Mouse (Mus musculus): ENCODE results near the gene Nmd3. TPM values are rescaled to one million over a fixed set of nuclear protein-coding genes. Genes with fewer than 3 reads are reported as not detected.
A peak's percentile ranks its signal among the peaks of the same experiment; 100 is the strongest.

Gene Nmd3
- 89.5 and 96.4 TPM in 2 replicates for polyA plus RNA-seq (2015; fragmentation: Nextera tagmentation; extraction: Ambion mirVana)

DNA sequence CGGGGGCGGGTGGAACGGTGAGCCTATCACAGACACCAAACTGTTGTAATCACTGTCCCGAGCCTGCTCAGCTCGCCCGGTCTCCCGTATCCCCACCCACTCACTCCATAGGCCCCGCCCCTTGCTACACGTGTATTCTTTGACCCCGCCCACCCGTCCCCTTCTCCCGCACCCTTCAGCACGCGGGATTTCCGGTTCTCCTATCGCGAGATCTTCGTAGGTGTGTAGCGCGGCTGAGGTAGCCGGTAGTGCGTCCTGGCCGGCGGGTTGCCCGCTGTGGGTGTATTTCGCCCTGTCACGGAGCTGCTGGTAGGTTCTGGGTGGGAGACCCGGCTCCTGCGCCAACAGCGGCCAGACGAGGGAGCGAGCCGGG lies at the start of gene Nmd3:
Gene Nmd3 (plus strand): TSS at position 172 of the 373 bp plus-strand sequence.
- no peaks in the 10 kb centered on the region for H3K36me3 ChIP-seq
- no peaks in the 10 kb centered on the region for H3K27me3 ChIP-seq
- H3K27ac ChIP-seq (replicated peaks) = peak within 1 kb of the TSS; percentile 90
- peak within 1 kb of the TSS; percentile 70 for H3K4me2 ChIP-seq
- peak within 1 kb of the TSS; percentile 92 for H3K9ac ChIP-seq
- 0% methylated on average over 33 of the region's 33 CpGs for WGBS
- peak within 1 kb of the TSS; percentile 93 for H3K4me3 ChIP-seq
- H3K9me3 ChIP-seq = no peaks in the 10 kb centered on the region
- H3K4me1 ChIP-seq (replicated peaks) = peaks cover 24% of the 10 kb centered on the region
- peak; percentile 98 for ATAC-seq (ENCODE audit: low FRiP score, low read depth)

DNA sequence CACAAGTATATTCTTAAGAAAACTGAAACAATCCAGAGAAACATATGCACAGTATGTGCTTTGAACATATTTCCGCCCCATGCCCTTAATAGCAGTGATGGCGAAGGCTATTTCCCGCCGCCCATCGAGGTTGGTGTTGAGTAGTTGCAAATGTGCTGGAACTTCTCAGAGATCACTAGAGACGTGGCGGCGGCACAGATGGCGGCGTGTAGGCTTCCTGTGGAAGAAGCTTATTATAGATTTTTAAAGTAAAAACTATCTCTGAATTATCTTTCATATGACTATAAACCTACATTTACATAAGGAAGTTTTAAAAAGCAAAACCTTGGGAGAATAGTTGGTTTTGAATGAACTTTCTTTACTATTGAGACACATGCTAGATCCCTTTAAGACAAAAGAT lies 48.4 kb upstream of the Nmd3 start:
- Histone ChIP-seq H3K27me3 (no peaks in the 10 kb centered on the region), H3K9ac (no peak overlapping the region), H3K4me2 (no peak overlapping the region), H3K9me3 (no peaks in the 10 kb centered on the region), H3K27ac (replicated peaks) (no peak overlapping the region), H3K4me1 (replicated peaks) (no peaks in the 10 kb centered on the region), H3K4me3 (no peak overlapping the region), H3K36me3 (no peaks in the 10 kb centered on the region)
- WGBS = 97% methylated on average over 10 of the region's 10 CpGs
- no peak for ATAC-seq (ENCODE audit: low FRiP score, low read depth)

DNA sequence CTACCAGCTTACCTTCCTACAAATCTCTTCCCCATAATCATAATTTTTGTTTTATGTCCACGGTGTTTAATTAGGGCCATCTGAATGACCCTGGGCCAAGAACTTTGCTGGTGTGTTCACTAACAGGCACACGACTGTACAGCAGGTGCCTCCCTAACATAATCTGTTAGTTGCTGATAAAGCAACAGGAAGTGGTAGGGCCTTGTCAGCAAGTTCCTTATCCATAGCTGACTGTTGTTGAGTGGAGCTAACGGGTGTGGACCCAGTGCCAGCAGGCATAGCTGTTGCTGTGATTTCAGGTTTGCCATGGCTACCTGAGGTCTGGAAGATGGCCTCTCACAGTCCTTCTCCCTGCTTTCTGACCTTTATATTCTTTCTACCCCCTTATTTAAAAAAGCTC lies 47.6 kb upstream of the Nmd3 start:
- no peak overlapping the region for H3K4me3 ChIP-seq
- WGBS = 91% methylated on average over 3 of the region's 3 CpGs

DNA sequence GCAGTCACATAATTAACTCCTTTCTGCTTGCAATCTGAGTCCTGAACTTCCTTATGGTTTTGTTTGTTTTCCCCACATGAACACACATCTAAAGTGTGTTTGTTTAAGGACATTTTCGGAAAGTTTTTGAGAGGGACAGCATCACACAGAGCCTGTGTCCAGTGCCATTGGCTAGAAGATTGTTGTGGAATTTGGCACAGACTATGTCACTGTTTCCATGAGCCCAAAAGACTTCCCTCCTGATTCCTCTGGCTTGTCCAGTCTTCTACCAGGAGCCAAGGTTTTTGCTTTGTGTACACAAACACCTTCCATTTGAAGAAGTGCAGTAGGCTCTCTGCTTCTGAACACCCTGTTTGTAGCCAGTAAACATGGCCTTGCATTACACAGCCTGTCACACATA lies 32.0 kb upstream of the Nmd3 start:
- no peaks in the 10 kb centered on the region for H3K36me3 ChIP-seq
- no peak overlapping the region for H3K4me2 ChIP-seq
- H3K9ac ChIP-seq = no peak overlapping the region
- no peak for ATAC-seq (ENCODE audit: low FRiP score, low read depth)
- 75% methylated on average over 1 of the region's 1 CpGs for WGBS
- no peaks in the 10 kb centered on the region for H3K27me3 ChIP-seq
- H3K4me1 ChIP-seq (replicated peaks) = no peaks in the 10 kb centered on the region
- H3K4me3 ChIP-seq = no peak overlapping the region
- no peak overlapping the region for H3K27ac ChIP-seq (replicated peaks)
- no peaks in the 10 kb centered on the region for H3K9me3 ChIP-seq

More for the DNA sequence above, 47.6 kb upstream of the Nmd3 start:
- ATAC-seq (ENCODE audit: low FRiP score, low read depth) = no peak
- Histone ChIP-seq H3K36me3 (no peaks in the 10 kb centered on the region), H3K4me2 (no peak overlapping the region), H3K9me3 (no peaks in the 10 kb centered on the region), H3K27ac (replicated peaks) (no peak overlapping the region), H3K27me3 (no peaks in the 10 kb centered on the region), H3K4me1 (replicated peaks) (no peaks in the 10 kb centered on the region), H3K9ac (no peak overlapping the region)

DNA sequence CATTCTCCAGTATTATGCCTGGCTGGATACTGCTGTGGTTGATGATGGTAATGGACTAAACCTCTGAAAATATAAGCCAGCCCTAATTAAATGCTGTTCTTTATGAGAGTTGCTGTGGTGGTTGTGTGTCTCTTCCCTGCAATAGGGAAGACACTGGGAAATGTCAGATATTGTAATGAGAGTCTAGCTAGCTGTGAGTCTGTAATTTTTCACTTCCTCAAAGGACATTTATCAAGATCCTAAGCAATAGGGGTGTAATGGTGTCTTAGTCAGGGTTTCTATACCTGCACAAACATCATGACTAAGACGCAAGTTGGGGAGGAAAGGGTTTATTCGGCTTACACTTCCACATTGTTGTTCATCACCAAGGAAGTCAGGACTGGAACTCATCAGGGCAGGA lies 30.8 kb upstream of the Nmd3 start:
- H3K4me2 ChIP-seq = no peak overlapping the region
- no peaks in the 10 kb centered on the region for H3K4me1 ChIP-seq (replicated peaks)
- H3K9ac ChIP-seq = no peak overlapping the region
- no peaks in the 10 kb centered on the region for H3K36me3 ChIP-seq
- no peak overlapping the region for H3K27ac ChIP-seq (replicated peaks)
- WGBS = 94% methylated on average over 2 of the region's 2 CpGs
- no peaks in the 10 kb centered on the region for H3K9me3 ChIP-seq
- no peak overlapping the region for H3K4me3 ChIP-seq
- no peaks in the 10 kb centered on the region for H3K27me3 ChIP-seq
- no peak for ATAC-seq (ENCODE audit: low FRiP score, low read depth)

DNA sequence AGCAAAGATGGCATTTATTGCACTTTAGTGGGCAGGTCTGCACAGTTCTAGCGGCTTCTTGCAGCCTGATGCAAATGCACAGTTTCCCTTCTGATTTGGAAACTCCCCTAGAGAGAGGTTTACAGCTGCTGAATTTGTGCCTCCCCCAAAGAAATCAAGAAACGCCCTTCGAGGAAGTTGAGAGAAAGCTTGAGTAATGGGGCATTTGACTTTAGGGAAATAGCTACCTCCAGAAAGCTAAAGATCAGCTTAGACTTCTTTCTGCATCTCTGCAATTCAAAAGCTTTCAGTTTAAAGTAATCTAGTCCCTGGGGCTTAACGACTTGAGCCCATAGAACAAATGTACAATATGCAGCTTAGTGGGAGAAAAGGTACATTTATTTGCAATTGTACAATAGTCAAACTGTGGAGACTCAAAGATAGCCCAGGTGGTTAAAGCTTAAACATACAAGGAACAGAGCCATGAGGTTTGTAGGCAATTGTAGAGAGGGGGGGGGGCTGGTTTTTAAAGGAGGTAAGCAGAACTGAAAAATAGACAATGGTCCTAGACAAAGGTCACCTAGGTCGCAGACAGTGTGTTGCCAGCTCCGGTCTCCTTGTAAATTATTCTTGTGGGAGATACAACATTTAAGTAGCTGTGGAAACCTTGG lies 21.8 kb upstream of the Nmd3 start:
- no peaks in the 10 kb centered on the region for H3K9me3 ChIP-seq
- H3K4me2 ChIP-seq = no peak overlapping the region
- no peak overlapping the region for H3K4me3 ChIP-seq
- no peaks in the 10 kb centered on the region for H3K27me3 ChIP-seq
- 66% methylated on average over 6 of the region's 6 CpGs for WGBS
- no peak overlapping the region for H3K9ac ChIP-seq
- H3K36me3 ChIP-seq = no peaks in the 10 kb centered on the region
- no peak for ATAC-seq (ENCODE audit: low FRiP score, low read depth)
- H3K27ac ChIP-seq (replicated peaks) = no peak overlapping the region
- H3K4me1 ChIP-seq (replicated peaks) = no peaks in the 10 kb centered on the region

DNA sequence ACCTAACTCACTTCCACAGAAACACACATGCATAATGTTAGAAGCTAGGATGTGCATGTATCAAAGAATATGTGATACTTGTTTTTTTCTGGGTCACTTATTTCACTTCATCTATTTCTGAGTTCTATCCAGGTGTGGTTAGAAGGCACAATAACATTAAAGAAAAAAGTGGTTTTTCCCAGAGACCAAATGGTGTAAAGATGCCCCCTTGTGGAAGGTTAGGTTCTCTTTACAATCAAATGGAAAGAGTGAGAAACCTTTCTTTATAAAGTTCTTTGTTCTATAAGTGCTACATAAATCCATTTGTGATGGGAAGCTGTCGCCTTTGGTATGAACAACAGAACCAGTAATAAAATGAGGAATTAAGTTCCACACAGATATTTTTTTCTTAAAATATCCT lies 19.9 kb upstream of the Nmd3 start:
- 57% methylated on average over 1 of the region's 1 CpGs for WGBS
- no peaks in the 10 kb centered on the region for H3K9me3 ChIP-seq
- H3K36me3 ChIP-seq = no peaks in the 10 kb centered on the region
- H3K4me1 ChIP-seq (replicated peaks) = no peaks in the 10 kb centered on the region
- no peak overlapping the region for H3K4me2 ChIP-seq
- no peak for ATAC-seq (ENCODE audit: low FRiP score, low read depth)
- no peaks in the 10 kb centered on the region for H3K27me3 ChIP-seq
- H3K4me3 ChIP-seq = no peak overlapping the region
- H3K27ac ChIP-seq (replicated peaks) = no peak overlapping the region
- no peak overlapping the region for H3K9ac ChIP-seq

DNA sequence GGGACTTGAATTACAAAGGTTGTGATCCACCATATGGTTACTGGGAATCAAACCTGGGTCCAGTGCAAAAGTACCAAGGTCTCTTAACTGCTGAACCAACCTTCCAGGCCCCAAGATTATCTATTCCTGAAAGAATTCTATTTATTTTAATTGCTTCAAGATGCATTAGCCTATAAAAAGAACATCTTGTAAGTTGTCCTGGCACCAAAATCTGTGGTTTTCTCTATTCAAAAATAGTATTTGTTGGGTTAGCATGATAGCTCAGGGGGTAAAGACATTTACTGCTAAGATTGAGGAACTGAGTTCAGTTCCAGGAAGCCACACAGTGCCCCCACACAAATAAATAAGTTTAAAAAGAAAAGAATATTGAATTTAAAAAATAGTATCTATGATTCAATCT lies 19.4 kb upstream of the Nmd3 start:
- no peak for ATAC-seq (ENCODE audit: low FRiP score, low read depth)
- no peak overlapping the region for H3K4me2 ChIP-seq
- H3K9ac ChIP-seq = no peak overlapping the region
- H3K4me1 ChIP-seq (replicated peaks) = no peaks in the 10 kb centered on the region
- H3K4me3 ChIP-seq = no peak overlapping the region
- H3K36me3 ChIP-seq = no peaks in the 10 kb centered on the region
- H3K9me3 ChIP-seq = no peaks in the 10 kb centered on the region
- H3K27ac ChIP-seq (replicated peaks) = no peak overlapping the region
- no peaks in the 10 kb centered on the region for H3K27me3 ChIP-seq

DNA sequence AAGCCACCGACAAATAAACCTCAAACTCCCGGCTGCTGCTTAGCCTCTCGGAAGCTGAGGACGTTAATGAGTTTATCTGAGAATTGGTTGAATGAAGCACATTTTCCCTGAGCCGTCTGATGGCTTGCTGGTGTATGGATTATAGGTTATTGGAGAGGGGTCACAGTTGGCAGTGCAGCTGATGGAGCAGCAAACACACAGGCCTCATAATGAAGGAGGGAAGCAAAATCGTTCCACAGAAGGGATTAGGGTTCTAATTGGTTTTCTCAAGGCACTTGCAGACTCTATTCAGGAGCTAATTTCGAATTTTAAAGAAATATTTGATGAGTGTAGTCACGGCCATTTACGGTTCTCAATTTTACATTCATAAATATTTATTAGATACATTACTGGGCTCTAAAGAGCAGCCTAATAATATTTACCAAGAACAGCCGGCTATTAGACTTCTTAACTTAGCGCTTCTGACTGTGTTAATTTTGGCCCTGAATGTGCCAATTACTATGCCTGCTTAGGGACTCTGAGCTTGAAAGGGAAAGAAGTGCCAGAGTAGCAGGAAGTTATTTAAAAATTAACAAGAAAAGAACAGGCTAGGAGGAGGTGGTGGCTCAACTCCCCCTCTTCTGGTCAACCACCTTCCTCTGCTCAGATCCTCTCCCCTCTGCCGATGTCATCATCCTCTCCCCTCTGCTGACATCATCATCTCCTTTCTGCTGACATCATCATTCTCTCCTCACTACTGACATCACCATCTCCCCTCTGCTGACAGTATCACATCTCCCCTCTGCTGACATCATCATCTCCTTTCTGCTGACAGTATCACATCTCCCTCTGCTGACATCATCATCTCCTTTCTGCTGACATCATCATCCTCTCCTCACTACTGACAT lies 12.5 kb upstream of the Nmd3 start:
- peaks cover 12% of the 10 kb centered on the region; the same call in 1 of the 2 replicates for H3K4me1 ChIP-seq (replicated peaks)
- no peak overlapping the region for H3K4me2 ChIP-seq
- no peak overlapping the region for H3K4me3 ChIP-seq
- peak; percentile 89 for ATAC-seq (ENCODE audit: low FRiP score, low read depth)
- H3K27ac ChIP-seq (replicated peaks) = peak overlapping the region; percentile 20; the same call in 1 of the 2 replicates
- H3K9me3 ChIP-seq = no peaks in the 10 kb centered on the region
- no peaks in the 10 kb centered on the region for H3K27me3 ChIP-seq
- no peaks in the 10 kb centered on the region for H3K36me3 ChIP-seq
- no peak overlapping the region for H3K9ac ChIP-seq
- WGBS = 21% methylated on average over 12 of the region's 12 CpGs

DNA sequence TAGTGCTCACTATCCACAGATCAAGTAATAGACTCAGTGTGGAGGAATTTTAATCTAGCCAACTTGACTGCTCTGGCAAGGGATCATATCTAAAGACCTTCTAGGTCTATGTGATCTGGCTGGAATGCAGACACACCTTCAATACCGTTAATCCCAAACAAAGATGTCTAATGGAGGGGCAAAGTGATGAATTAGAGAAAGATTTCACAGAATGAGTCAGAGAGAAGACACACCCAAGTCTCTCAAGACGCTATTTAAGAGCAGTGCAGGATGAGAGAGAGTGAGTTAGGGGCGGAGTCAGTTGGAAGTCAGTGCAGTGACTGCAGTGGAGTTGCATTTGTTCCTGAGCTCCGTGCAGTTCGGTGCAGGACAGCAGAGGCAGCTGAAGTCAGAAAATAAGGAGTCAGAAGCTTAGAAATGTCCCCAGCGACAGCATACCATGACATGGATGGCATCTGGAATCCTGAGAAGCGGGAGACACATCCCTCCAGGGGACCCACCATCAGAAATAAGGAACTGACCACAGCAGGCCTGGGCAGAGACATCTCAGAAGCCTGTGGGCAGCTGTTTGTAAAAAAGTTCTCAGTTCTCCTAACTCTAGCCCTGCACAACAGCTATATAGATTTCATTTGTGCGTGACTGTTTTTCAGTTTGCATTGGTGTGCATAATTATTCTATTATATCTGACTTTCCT lies 9.7 kb upstream of the Nmd3 start:
- H3K4me2 ChIP-seq = no peak overlapping the region
- 57% methylated on average over 8 of the region's 8 CpGs for WGBS

DNA sequence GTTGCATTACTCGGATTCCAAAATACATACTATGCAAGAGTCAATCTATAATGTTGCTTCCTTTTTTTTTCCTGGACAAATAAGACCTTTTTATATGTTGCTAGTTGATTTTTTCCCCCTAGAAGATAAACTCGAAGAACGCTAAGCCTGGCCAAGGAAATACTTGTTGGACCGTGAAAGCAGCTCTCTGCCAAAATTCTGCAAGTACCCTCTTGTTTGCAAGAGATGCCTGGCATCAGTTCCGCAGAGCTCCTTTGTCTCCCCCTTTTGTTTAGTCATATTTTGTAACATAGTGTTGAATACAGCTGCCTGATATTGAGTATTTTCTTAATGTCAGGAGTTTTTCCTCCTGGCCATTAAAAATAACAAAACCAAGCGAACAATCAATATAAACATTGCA lies 4.3 kb upstream of the Nmd3 start:
- H3K36me3 ChIP-seq = no peaks in the 10 kb centered on the region
- WGBS = 78% methylated on average over 6 of the region's 6 CpGs
- no peak for ATAC-seq (ENCODE audit: low FRiP score, low read depth)
- no peak overlapping the region for H3K4me3 ChIP-seq
- H3K4me2 ChIP-seq = no peak overlapping the region
- H3K27ac ChIP-seq (replicated peaks) = no peak overlapping the region
- H3K9ac ChIP-seq = no peak overlapping the region
- no peaks in the 10 kb centered on the region for H3K9me3 ChIP-seq
- H3K27me3 ChIP-seq = no peaks in the 10 kb centered on the region
- H3K4me1 ChIP-seq (replicated peaks) = peaks cover 3% of the 10 kb centered on the region; the same call in 1 of the 2 replicates

More for the DNA sequence above, 9.7 kb upstream of the Nmd3 start:
- Histone ChIP-seq H3K4me1 (replicated peaks) (peaks cover 12% of the 10 kb centered on the region; the same call in 1 of the 2 replicates), H3K36me3 (no peaks in the 10 kb centered on the region), H3K4me3 (no peak overlapping the region), H3K9me3 (no peaks in the 10 kb centered on the region), H3K27ac (replicated peaks) (no peak overlapping the region), H3K27me3 (no peaks in the 10 kb centered on the region), H3K9ac (no peak overlapping the region)
- no peak for ATAC-seq (ENCODE audit: low FRiP score, low read depth)
